Mouse (Mus musculus): ENCODE measurements around the gene Tgoln1. TPM values are rescaled to one million over a fixed set of nuclear protein-coding genes. Genes with fewer than 3 reads are reported as not detected.
A peak's percentile ranks its signal among the peaks of the same experiment; 100 is the strongest.

Gene Tgoln1
- polyA plus RNA-seq, 1 experiment: 29.8 TPM

DNA sequence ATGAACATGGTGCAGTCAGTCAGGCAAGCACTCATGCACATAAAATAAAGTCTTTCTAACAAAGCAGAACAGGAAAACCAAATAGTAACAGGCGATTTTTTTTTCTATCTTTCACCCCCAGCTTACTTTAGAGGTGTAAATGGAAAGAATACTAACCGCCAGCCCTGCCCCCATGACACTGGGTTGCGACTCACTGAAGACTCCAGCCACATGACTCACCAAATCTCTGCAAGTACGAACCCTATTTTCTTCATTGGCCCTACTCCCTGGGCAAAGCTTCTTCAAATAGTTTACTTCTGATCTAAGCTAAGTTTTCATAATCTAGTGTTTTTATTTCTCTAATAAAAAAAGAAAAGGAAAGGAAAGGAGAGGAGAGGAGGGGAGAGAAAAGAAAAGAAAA, 27.8 kb upstream of the Tgoln1 start:
- Histone ChIP-seq H3K27me3 (ENCODE audit: control insufficient read depth, insufficient read depth, low read length) (no peaks in the 10 kb centered on the region), H3K4me3 (ENCODE audit: control insufficient read depth, low read depth, low read length) (no peak overlapping the region), H3K4me1 (ENCODE audit: control insufficient read depth, insufficient read depth, low read length) (no peaks in the 10 kb centered on the region), H3K36me3 (ENCODE audit: control insufficient read depth, insufficient read depth, low read length) (no peaks in the 10 kb centered on the region), H3K27ac (ENCODE audit: control insufficient read depth, insufficient read depth, low read depth, low read length) (no peak overlapping the region)
- TF ChIP-seq CTCF (IDR thresholded peaks at IDR 0.05; ENCODE audit: control insufficient read depth, insufficient read depth, insufficient replicate concordance, low read depth, low read length): no peak
- TF ChIP-seq POLR2A (IDR thresholded peaks at IDR 0.05; ENCODE audit: control insufficient read depth, low read depth, low read length): no peak

GRCm38 (mm10) chr6:72641218-72641954, 24.6 kb upstream of the Tgoln1 start:
- Histone ChIP-seq H3K27me3 (ENCODE audit: control insufficient read depth, insufficient read depth, low read length) (no peaks in the 10 kb centered on the region), H3K36me3 (ENCODE audit: control insufficient read depth, insufficient read depth, low read length) (no peaks in the 10 kb centered on the region), H3K4me1 (ENCODE audit: control insufficient read depth, insufficient read depth, low read length) (no peaks in the 10 kb centered on the region), H3K27ac (ENCODE audit: control insufficient read depth, insufficient read depth, low read depth, low read length) (no peak overlapping the region), H3K4me3 (ENCODE audit: control insufficient read depth, low read depth, low read length) (no peak overlapping the region)
- TF ChIP-seq POLR2A (IDR thresholded peaks at IDR 0.05; ENCODE audit: control insufficient read depth, low read depth, low read length) (no peak), CTCF (IDR thresholded peaks at IDR 0.05; ENCODE audit: control insufficient read depth, insufficient read depth, insufficient replicate concordance, low read depth, low read length) (no peak)

DNA sequence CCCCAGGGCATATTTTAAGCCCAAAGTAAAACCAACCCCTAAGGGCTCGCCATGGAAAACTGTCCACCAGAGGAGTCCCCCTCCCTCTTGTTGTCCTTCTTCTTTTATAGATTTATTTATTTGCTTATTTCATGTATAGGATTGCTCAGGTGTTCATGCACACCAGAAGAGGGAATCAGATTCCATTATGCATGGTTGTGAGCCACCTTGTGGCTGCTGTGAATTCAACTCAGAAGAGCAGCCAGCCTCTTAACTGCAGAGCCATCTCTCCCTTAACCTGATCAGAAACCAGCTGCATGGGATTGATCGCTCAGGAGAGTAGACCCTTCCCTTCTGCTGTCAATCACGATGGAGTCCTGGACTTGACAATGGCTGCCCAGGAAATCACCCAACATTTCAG, 20.1 kb upstream of the Tgoln1 start:
- TF ChIP-seq CTCF (IDR thresholded peaks at IDR 0.05; ENCODE audit: control insufficient read depth, insufficient read depth, insufficient replicate concordance, low read depth, low read length): no peak
- H3K27ac ChIP-seq (ENCODE audit: control insufficient read depth, insufficient read depth, low read depth, low read length): no peak overlapping the region
- H3K4me3 ChIP-seq (ENCODE audit: control insufficient read depth, low read depth, low read length): no peak overlapping the region
- no peaks in the 10 kb centered on the region; the same call in 1 of the 2 replicates for H3K4me1 ChIP-seq (ENCODE audit: control insufficient read depth, insufficient read depth, low read length)
- H3K27me3 ChIP-seq (ENCODE audit: control insufficient read depth, insufficient read depth, low read length): no peaks in the 10 kb centered on the region
- H3K36me3 ChIP-seq (ENCODE audit: control insufficient read depth, insufficient read depth, low read length): no peaks in the 10 kb centered on the region

GRCm38 (mm10) chr6:72635760-72636431, 19.1 kb upstream of the Tgoln1 start:
- TF ChIP-seq CTCF (IDR thresholded peaks at IDR 0.05; ENCODE audit: control insufficient read depth, insufficient read depth, insufficient replicate concordance, low read depth, low read length) (peak; percentile 56), POLR2A (IDR thresholded peaks at IDR 0.05; ENCODE audit: control insufficient read depth, low read depth, low read length) (no peak)
- Histone ChIP-seq H3K27me3 (ENCODE audit: control insufficient read depth, insufficient read depth, low read length) (no peaks in the 10 kb centered on the region), H3K4me1 (ENCODE audit: control insufficient read depth, insufficient read depth, low read length) (no peaks in the 10 kb centered on the region; the same call in 1 of the 2 replicates), H3K36me3 (ENCODE audit: control insufficient read depth, insufficient read depth, low read length) (no peaks in the 10 kb centered on the region), H3K27ac (ENCODE audit: control insufficient read depth, insufficient read depth, low read depth, low read length) (peak overlapping the region; percentile 1; the same call in 1 of the 2 replicates), H3K4me3 (ENCODE audit: control insufficient read depth, low read depth, low read length) (peak overlapping the region; percentile 23)

- no peaks in the 10 kb centered on the region for H3K27me3 ChIP-seq (ENCODE audit: control insufficient read depth, insufficient read depth, low read length)
- no peak for TF ChIP-seq POLR2A (IDR thresholded peaks at IDR 0.05; ENCODE audit: control insufficient read depth, low read depth, low read length)
- TF ChIP-seq CTCF (IDR thresholded peaks at IDR 0.05; ENCODE audit: control insufficient read depth, insufficient read depth, insufficient replicate concordance, low read depth, low read length): no peak
- H3K4me3 ChIP-seq (ENCODE audit: control insufficient read depth, low read depth, low read length): no peak overlapping the region
- no peak overlapping the region for H3K27ac ChIP-seq (ENCODE audit: control insufficient read depth, insufficient read depth, low read depth, low read length)
- no peaks in the 10 kb centered on the region for H3K36me3 ChIP-seq (ENCODE audit: control insufficient read depth, insufficient read depth, low read length)
- H3K4me1 ChIP-seq (ENCODE audit: control insufficient read depth, insufficient read depth, low read length): no peaks in the 10 kb centered on the region; the same call in 1 of the 2 replicates
Measured at GRCm38 (mm10) chr6:72634311-72634710, 17.5 kb upstream of the Tgoln1 start.

GRCm38 (mm10) chr6:72631700-72632099, 14.9 kb upstream of the Tgoln1 start:
- H3K27ac ChIP-seq (ENCODE audit: control insufficient read depth, insufficient read depth, low read depth, low read length): no peak overlapping the region
- H3K36me3 ChIP-seq (ENCODE audit: control insufficient read depth, insufficient read depth, low read length): no peaks in the 10 kb centered on the region
- H3K4me1 ChIP-seq (ENCODE audit: control insufficient read depth, insufficient read depth, low read length): no peaks in the 10 kb centered on the region; the same call in 1 of the 2 replicates
- no peaks in the 10 kb centered on the region for H3K27me3 ChIP-seq (ENCODE audit: control insufficient read depth, insufficient read depth, low read length)
- TF ChIP-seq CTCF (IDR thresholded peaks at IDR 0.05; ENCODE audit: control insufficient read depth, insufficient read depth, insufficient replicate concordance, low read depth, low read length): no peak
- no peak for TF ChIP-seq POLR2A (IDR thresholded peaks at IDR 0.05; ENCODE audit: control insufficient read depth, low read depth, low read length)
- no peak overlapping the region for H3K4me3 ChIP-seq (ENCODE audit: control insufficient read depth, low read depth, low read length)

DNA sequence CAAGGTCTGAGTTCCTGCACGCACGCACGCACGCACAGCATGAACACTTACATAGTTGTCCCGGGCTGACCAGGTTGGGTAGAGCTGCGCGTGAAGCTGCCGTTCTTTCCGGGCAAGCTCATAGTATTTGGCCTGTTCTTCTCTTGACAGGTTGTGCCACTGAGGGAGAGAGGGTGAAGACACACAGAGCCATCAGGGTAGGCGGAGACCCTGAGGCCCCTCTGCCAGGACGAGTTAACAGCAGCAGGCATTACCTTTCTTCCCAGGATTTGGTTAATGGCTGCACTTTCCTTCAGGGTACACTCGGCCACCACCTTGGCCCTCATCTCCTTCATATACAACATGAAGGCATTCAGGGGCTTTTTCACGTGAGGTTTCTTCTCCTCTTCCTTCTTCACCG, 14.2 kb upstream of the Tgoln1 start:
- no peak overlapping the region for H3K4me3 ChIP-seq (ENCODE audit: control insufficient read depth, low read depth, low read length)
- H3K27me3 ChIP-seq (ENCODE audit: control insufficient read depth, insufficient read depth, low read length): no peaks in the 10 kb centered on the region
- TF ChIP-seq CTCF (IDR thresholded peaks at IDR 0.05; ENCODE audit: control insufficient read depth, insufficient read depth, insufficient replicate concordance, low read depth, low read length) (no peak), POLR2A (IDR thresholded peaks at IDR 0.05; ENCODE audit: control insufficient read depth, low read depth, low read length) (no peak)
- no peaks in the 10 kb centered on the region for H3K4me1 ChIP-seq (ENCODE audit: control insufficient read depth, insufficient read depth, low read length)
- no peak overlapping the region for H3K27ac ChIP-seq (ENCODE audit: control insufficient read depth, insufficient read depth, low read depth, low read length)
- no peaks in the 10 kb centered on the region for H3K36me3 ChIP-seq (ENCODE audit: control insufficient read depth, insufficient read depth, low read length)

All from testis, adult 2 months (tissue).